Mouse (Mus musculus) hindbrain, embryonic 11.5 days (tissue): ENCODE results near the gene Ube2l6. TPM values are rescaled to one million over a fixed set of nuclear protein-coding genes. Genes with fewer than 3 reads are reported as not detected.
A peak's percentile ranks its signal among the peaks of the same experiment; 100 is the strongest.

ENCODE experiments used
- ATAC-seq: fragments of 200-750 bp; cut with Nextera tagmentation; 2 replicates; pipeline ENCODE4 v1.8.0; 2017; ENCODE audit warnings: mild to moderate bottlenecking, moderate TSS enrichment, moderate library complexity; ENCODE audit not compliant: low FRiP score
- DNase-seq: peaks from one replicate; pipeline ENCODE4 v3.0.0-alpha.2; 2015; ENCODE audit warnings: low spot score
- H3K27ac ChIP-seq: fragments of 300-500 bp; sonication (generic); 2 replicates; pipeline ENCODE4 v1.5.1; 2014; ENCODE audit warnings: mild to moderate bottlenecking, low read depth, low read length
- H3K27me3 ChIP-seq: fragments of 300-500 bp; sonication (generic); 2 replicates; pipeline ENCODE4 v1.6.1; 2014; ENCODE audit warnings: mild to moderate bottlenecking, low read length, moderate library complexity, mixed read lengths; ENCODE audit not compliant: control insufficient read depth, insufficient read depth
- H3K36me3 ChIP-seq: fragments of 300-500 bp; sonication (generic); 2 replicates; pipeline ENCODE4 v1.6.1; 2014; ENCODE audit warnings: mild to moderate bottlenecking, low read length, moderate library complexity, mixed read lengths; ENCODE audit not compliant: control insufficient read depth, insufficient read depth
- H3K4me1 ChIP-seq: fragments of 300-500 bp; sonication (generic); replicated peaks from 2 replicates; pipeline ENCODE4 v1.6.1; 2014; ENCODE audit warnings: low read length, mixed read lengths; ENCODE audit not compliant: control insufficient read depth, insufficient read depth
- H3K4me2 ChIP-seq: fragments of 300-500 bp; sonication (generic); replicated peaks from 2 replicates; pipeline ENCODE4 v1.6.1; 2014; ENCODE audit warnings: mild to moderate bottlenecking, low read depth, low read length
- H3K4me3 ChIP-seq: fragments of 300-500 bp; sonication (generic); 2 replicates; pipeline ENCODE4 v1.5.1; 2014; ENCODE audit warnings: low read depth, low read length
- H3K9ac ChIP-seq: fragments of 300-500 bp; sonication (generic); 2 replicates; pipeline ENCODE4 v1.6.1; 2014; ENCODE audit warnings: low read depth, low read length
- H3K9me3 ChIP-seq: fragments of 300-500 bp; sonication (generic); 2 replicates; pipeline ENCODE4 v1.6.1; 2016; ENCODE audit warnings: low read length; ENCODE audit not compliant: control insufficient read depth
- WGBS: fragments of 180-500 bp; shearing (Covaris S2); extraction: QIAGEN DNeasy Blood & Tissue Kit; methylation state at CpG from one replicate; pipeline ENCODE4 v1.1.7; 2014; 5-methylcytosine and 5-hydroxymethylcytosine counted together
- polyA plus RNA-seq: library from polyadenylated mRNA; unstranded; fragments of >200 nt; fragmentation: Nextera tagmentation; extraction: Ambion mirVana; gene quantifications from 2 replicates; pipeline ENCODE4 v1.2.1, GENCODE M21; 2014

The Ube2l6 gene
- polyA plus RNA-seq, 1 experiment from 2014 or later, result 42.1 TPM

DNA sequence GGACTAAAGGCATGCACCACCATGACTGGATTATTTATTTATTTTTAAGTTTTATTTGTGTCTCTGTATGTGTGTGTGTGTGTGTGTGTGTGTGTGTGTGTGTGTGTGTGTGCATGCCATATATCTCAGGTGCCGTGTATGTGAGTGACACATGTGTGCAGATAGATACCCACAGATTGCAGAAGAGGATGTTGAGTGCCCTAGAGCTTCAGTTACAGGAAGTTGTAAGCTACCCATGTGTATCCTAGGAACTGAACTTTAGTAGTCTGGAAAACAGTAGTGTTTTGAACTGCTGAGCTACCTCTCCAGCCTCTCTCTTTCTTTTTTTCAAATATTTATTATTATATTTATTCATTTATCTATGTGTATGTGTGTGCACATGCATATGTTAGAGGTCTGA, 15.3 kb upstream of the Ube2l6 start:
- no peaks in the 10 kb centered on the region for H3K36me3 ChIP-seq
- no peak overlapping the region for H3K27ac ChIP-seq
- WGBS, result 100% methylated on average over 1 of the region's 1 CpGs
- no peak for DNase-seq
- H3K4me1 ChIP-seq, result no peaks in the 10 kb centered on the region
- H3K27me3 ChIP-seq, result no peaks in the 10 kb centered on the region
- H3K4me2 ChIP-seq, result no peak overlapping the region
- H3K9ac ChIP-seq, result no peak overlapping the region
- no peak overlapping the region for H3K4me3 ChIP-seq
- no peaks in the 10 kb centered on the region for H3K9me3 ChIP-seq
- no peak for ATAC-seq

DNA sequence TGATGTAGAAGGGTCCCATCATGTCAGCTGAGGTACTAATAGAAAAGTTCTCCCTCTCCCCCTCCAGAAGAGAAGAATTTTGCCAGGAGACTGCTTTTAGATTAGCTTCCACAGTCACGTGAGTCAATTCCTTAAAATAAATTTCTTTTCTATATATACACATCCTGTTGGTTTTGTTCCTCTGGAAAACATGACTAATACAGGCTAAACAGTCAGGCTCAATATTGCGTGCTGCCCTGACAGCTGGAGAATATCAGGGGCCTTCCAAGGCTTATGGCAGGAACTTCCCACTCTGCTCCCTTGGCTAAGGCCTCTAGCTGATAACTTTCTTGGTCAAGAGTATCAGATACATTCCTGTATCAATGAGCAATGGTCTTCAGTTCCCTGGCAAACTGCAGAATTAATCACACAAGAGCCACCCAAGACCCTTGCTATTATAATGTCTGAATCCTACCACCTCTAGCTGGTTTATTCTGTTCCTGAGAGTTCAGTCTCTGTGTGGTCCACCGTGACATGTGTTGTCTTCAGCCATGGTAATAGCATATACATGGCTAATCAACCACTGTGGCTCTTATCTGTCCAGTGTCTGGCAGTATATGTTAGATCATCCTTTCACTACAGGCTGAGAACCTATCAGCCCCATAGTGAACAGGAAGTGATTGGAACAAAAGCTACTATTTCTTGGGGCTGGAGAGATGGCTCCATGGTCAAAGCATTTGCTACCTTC, 14.6 kb upstream of the Ube2l6 start:
- ATAC-seq (no peak), DNase-seq (no peak)
- H3K27ac ChIP-seq, result no peak overlapping the region
- no peak overlapping the region for H3K4me3 ChIP-seq
- H3K27me3 ChIP-seq, result no peaks in the 10 kb centered on the region
- no peak overlapping the region for H3K9ac ChIP-seq
- H3K9me3 ChIP-seq, result no peaks in the 10 kb centered on the region
- WGBS, result 88% methylated on average over 3 of the region's 3 CpGs
- no peaks in the 10 kb centered on the region for H3K4me1 ChIP-seq
- no peaks in the 10 kb centered on the region for H3K36me3 ChIP-seq
- H3K4me2 ChIP-seq, result no peak overlapping the region

DNA sequence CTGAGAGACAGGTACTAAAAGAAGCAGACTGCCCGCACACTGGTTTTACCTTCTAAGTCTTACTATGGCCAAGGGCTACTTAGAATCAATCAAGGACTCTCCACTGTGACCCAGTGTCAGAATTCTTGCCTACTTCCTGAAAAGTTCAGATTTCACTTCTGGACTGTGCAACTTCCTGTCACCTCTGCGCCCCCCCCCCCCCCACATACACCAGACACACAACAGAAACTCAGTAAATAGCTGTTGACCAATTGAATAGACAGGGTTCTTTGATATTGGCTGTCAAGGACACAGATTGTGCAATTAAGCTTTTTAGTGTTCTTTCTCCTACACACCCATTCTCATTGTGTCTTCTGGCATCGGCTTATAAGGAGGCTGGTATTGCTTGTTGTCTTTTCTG, 10.3 kb upstream of the Ube2l6 start:
- no peak overlapping the region for H3K9ac ChIP-seq
- DNase-seq (no peak), ATAC-seq (no peak)
- WGBS, result 76% methylated on average over 3 of the region's 3 CpGs
- no peak overlapping the region for H3K27ac ChIP-seq
- no peaks in the 10 kb centered on the region for H3K9me3 ChIP-seq
- no peaks in the 10 kb centered on the region for H3K27me3 ChIP-seq
- H3K36me3 ChIP-seq, result no peaks in the 10 kb centered on the region
- H3K4me2 ChIP-seq, result no peak overlapping the region
- H3K4me3 ChIP-seq, result no peak overlapping the region
- no peaks in the 10 kb centered on the region for H3K4me1 ChIP-seq

DNA sequence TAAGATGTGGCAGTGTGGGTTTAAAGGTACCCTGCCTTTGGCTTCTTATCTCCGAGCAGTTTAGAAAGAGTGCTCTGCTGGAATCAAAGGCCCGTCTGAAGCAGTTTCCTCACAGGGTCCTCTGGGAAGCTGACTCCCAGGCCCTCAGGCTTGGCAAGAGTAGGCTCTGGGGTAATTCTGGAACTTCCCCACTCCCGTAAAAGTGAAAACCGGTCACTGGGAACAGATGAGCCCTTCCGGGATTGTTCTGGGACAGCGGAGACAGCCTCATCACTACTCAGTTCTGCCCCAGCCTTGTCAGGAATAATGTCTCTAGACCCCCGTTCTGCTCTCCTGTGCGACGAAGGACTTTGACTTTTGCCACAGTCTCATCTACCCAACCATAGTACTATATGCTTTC, 8.2 kb upstream of the Ube2l6 start:
- Histone ChIP-seq H3K27me3 (no peaks in the 10 kb centered on the region), H3K9ac (no peak overlapping the region), H3K4me3 (no peak overlapping the region), H3K36me3 (no peaks in the 10 kb centered on the region), H3K27ac (no peak overlapping the region), H3K9me3 (no peaks in the 10 kb centered on the region), H3K4me1 (no peaks in the 10 kb centered on the region), H3K4me2 (no peak overlapping the region)
- ATAC-seq (no peak), DNase-seq (no peak)
- WGBS, result 67% methylated on average over 9 of the region's 9 CpGs

DNA sequence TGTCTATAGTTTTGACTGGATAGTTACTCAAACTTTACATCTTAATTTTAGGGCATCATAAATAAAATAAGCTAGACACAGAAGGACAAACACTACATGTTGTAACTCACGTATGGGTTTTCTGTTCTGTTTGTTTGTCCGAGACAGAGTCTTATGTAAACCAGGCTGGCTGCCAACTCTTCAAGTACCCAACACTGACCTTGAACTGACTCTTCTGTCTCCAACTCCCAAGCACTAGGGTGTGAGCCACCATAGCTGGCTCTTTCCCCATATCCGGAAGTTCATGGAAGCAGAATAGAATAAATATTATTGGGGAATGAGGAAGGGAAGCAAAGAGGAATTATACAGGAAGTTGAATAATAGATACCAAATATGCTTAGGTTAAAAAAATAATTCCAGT, 6.1 kb upstream of the Ube2l6 start:
- WGBS, result 86% methylated on average over 3 of the region's 3 CpGs
- Histone ChIP-seq H3K4me3 (no peak overlapping the region), H3K36me3 (no peaks in the 10 kb centered on the region), H3K27ac (no peak overlapping the region), H3K9me3 (no peaks in the 10 kb centered on the region), H3K9ac (no peak overlapping the region), H3K4me1 (no peaks in the 10 kb centered on the region), H3K27me3 (no peaks in the 10 kb centered on the region), H3K4me2 (no peak overlapping the region)
- DNase-seq, result no peak
- no peak for ATAC-seq

DNA sequence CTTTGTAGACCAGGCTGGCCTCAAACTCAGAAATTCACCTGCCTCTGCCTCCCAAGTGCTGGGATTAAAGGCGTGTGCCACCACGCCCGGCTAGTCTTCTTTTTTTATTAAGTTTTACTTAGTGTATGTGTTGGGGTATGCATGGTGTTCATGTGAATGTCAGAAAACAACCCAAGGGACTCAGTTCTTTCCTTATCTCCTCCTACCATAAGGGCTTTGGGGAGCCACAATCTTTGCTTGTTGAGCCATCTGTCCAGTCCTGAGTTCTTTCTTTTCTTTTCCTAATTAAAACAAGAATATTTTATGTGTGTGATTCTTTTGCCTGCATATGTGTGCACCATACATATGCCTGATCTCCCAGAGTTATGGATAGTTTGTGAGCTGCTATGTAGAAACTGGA, 5.5 kb upstream of the Ube2l6 start:
- H3K9ac ChIP-seq, result no peak overlapping the region
- no peaks in the 10 kb centered on the region for H3K9me3 ChIP-seq
- H3K4me1 ChIP-seq, result no peaks in the 10 kb centered on the region
- no peak overlapping the region for H3K4me2 ChIP-seq
- DNase-seq (no peak), ATAC-seq (no peak)
- no peaks in the 10 kb centered on the region for H3K27me3 ChIP-seq
- H3K27ac ChIP-seq, result no peak overlapping the region
- H3K4me3 ChIP-seq, result no peak overlapping the region
- WGBS, result 89% methylated on average over 3 of the region's 3 CpGs
- no peaks in the 10 kb centered on the region for H3K36me3 ChIP-seq

DNA sequence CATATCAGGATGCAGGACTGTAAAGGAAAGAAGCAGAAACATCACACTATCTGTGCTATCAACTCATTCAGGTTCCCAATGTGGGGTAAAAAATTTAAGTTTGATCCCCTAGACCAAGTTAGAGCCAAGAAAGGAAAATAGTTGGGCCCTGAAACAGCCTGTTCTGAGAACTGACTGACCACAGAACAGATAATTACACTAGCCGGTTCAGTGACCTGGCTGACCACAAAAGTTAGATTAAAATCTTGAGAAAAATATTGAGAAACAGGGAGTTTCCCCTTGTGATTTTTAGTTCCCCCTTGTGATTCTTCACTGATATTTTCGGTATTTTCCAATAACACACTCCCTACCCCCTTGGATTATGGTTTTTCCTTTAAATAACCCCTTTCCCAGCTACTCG, 4.8 kb upstream of the Ube2l6 start:
- Histone ChIP-seq H3K36me3 (no peaks in the 10 kb centered on the region), H3K27ac (no peak overlapping the region)
- 85% methylated on average over 3 of the region's 3 CpGs for WGBS

DNA sequence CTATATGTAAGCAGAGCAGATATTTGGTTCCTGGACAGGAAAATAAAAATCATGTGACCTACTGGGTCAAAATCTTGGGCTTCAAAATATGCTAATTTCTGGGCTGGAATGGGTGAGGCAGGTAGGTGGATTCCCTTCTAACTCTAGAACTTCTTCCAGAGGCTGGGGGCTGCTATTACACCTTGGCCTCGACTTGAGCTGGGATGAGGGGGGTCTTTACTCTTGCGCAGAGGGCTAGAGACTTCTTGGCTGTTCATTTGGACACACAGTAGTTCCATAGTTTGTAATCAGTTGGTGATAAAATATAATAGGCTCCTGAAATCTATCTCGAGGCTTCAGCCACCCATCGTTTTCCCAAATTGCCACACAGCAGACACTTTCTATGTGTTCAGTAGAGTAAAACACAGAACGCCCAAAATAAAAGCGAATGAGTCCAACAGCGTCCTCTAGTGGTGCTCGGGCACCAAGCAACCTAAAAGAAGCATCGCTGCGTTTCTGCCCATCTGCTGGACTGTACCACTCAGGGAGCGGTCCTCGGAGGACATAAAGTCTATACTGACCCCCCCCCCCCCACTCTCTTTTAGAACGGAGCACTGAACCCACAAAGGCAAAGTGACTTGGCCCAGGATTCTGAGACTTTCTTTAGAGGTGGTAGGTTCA, 665 bp upstream of the Ube2l6 start:
- ATAC-seq, result peak; percentile 82
- peak overlapping the region; percentile 82 for H3K4me2 ChIP-seq
- H3K27ac ChIP-seq, result peak overlapping the region; percentile 53; the same call in 1 of the 2 replicates
- H3K9me3 ChIP-seq, result no peaks in the 10 kb centered on the region
- H3K36me3 ChIP-seq, result no peaks in the 10 kb centered on the region
- no peaks in the 10 kb centered on the region for H3K27me3 ChIP-seq
- DNase-seq, result peak; percentile 92
- no peaks in the 10 kb centered on the region for H3K4me1 ChIP-seq
- H3K9ac ChIP-seq, result peak overlapping the region; percentile 64
- WGBS, result 9% methylated on average over 13 of the region's 13 CpGs
- peak overlapping the region; percentile 57 for H3K4me3 ChIP-seq

More for the DNA sequence above, 4.8 kb upstream of the Ube2l6 start:
- Histone ChIP-seq H3K9ac (no peak overlapping the region), H3K9me3 (no peaks in the 10 kb centered on the region), H3K4me1 (no peaks in the 10 kb centered on the region), H3K4me3 (no peak overlapping the region), H3K27me3 (no peaks in the 10 kb centered on the region), H3K4me2 (no peak overlapping the region)
- DNase-seq (no peak), ATAC-seq (no peak)

DNA sequence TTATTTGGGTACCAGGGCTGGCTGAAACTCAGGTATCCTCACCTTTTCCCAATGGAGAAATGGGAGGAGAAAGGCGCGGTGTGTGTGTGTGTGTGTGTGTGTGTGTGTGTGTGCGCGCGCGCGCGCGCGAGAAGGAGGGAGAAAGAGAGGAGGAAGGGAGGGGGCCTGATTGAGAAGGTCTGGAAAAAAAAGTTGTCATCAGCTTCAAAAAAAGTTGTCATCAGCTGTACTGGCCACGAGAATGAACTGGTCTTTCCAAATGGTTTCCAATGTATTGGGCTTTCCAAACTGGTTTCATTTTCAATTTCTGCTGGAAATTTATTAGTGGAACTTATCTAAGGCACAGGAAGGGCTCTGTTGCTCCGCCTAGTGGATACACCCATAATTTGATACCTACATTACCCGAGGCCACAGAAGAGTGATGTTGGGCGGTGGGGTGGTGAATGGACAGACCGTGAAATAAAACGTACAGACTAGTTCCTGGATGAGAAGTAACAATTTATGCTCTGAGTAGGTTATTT, 473 bp downstream of the Ube2l6 start:
- Histone ChIP-seq H3K4me3 (peak overlapping the region; percentile 57), H3K9ac (peak overlapping the region; percentile 64), H3K27me3 (no peaks in the 10 kb centered on the region), H3K36me3 (no peaks in the 10 kb centered on the region), H3K9me3 (no peaks in the 10 kb centered on the region), H3K4me2 (peak overlapping the region; percentile 82), H3K4me1 (no peaks in the 10 kb centered on the region), H3K27ac (peak overlapping the region; percentile 53; the same call in 1 of the 2 replicates)
- ATAC-seq, result peak; percentile 71
- WGBS, result under 1% methylated on average over 8 of the region's 16 CpGs
- DNase-seq, result peak; percentile 80
